Mouse (Mus musculus) Patski (cell line): Measurements from ENCODE around the gene Sept12. TPM values are rescaled to one million over a fixed set of nuclear protein-coding genes. Genes with fewer than 3 reads are reported as not detected.

ENCODE experiments used
- ATAC-seq: fragments of 100-300 bp; one replicate; pipeline ENCODE4 v1.8.0; 2021
- CTCF ChIA-PET: fragments of 350-600 bp; sonication (Branson Sonifier 250); formaldehyde crosslinking; loops from one replicate; lab custom pipeline; 2022; ENCODE audit warnings: inconsistent platforms; lab: Charles Lee
- POLR2A ChIA-PET: fragments of 350-600 bp; sonication (Branson Sonifier 250); formaldehyde crosslinking; loops from one replicate; lab custom pipeline; 2022; ENCODE audit warnings: antibody characterized with exemption, inconsistent platforms; lab: Charles Lee
- DNase-seq: peaks from one replicate; pipeline ENCODE4 v3.0.0-alpha.2; 2011; ENCODE audit warnings: low read depth, low spot score
- H3K27me3 ChIP-seq: fragments of 371-371 bp; one replicate; pipeline ENCODE4 v1.5.1; 2021
- CTCF ChIP-seq: fragments of 100-300 bp; IDR thresholded peaks from one replicate; pipeline ENCODE4 v1.5.1; 2021
- in situ Hi-C: fragments of 300-500 bp; cut with MboI; formaldehyde crosslinking; loops from 3 replicates; pipeline ENCODE4 v1.11.1; 2018; ENCODE audit warnings: low pct_unique_long_range_greater_than_20kb, mixed read lengths
- polyA plus RNA-seq: library from polyadenylated mRNA; unstranded; gene quantifications from one replicate; pipeline ENCODE4 v1.2.3, GENCODE M21; 2021

The Sept12 gene
- polyA plus RNA-seq, 1 experiment from 2014 or later = 0.09 TPM

DNA sequence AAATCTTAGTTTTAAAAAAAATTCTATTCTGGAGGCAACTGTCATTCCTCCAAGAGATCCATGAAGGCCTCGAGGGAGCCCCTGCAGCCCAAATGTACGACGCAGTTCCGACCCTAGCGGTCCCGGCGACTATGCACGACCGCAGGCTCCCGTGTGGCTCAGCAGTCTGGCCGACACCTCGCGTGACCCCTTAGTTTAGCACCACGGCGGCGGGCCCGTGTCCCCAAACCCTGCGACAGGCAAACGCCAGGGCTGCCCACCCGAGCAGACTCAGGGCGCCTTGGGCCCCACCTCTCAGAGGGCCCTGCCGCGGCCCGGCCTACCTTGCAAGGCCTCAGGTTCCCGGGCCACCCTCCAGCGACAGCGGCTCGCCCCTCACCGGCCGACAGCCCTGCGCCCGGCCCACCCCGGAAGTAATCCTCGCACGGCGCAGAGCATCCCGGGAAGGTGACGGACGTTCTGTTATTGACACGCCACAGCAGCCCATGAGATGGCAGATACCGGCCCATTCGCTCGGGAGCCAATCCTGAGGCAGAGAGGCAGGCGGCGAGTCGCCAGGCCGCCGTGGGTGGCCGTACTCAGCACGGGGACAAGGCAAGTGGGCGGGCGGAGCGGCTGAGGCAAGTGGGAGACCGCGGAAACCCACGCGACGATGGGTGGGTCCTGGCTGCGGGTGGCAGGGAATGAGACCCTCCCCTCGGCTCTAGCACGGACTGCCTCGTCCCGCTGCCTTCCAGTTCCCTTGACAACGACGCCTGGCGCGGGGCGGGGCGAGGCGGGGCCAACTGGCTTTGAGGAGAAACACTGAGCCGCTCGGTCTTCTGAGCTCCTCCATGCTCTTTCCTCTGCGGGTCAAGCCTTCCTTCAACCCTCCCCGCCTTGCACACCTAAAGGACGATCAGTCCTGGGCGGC, 33.6 kb downstream of the Sept12 start, which contains the start of gene Anks3:
Gene Anks3, minus strand, starts transcription at position 409 of the 913 bp plus-strand sequence.
- no peaks in the 10 kb centered on the region for H3K27me3 ChIP-seq
- in situ Hi-C loops = no loop called here
- CTCF ChIA-PET = interaction anchor here (1.0 kb wide), 1 partner anchor 20 kb away, joined by 3 read pairs; no protein-coding TSS in a partner anchor
- POLR2A ChIA-PET = interaction anchor here (0.6 kb wide), 1 partner anchor 7 kb away, joined by 3 read pairs; no protein-coding TSS in a partner anchor
- TF ChIP-seq CTCF = no peak
- ATAC-seq = peak; percentile 97
- peak; percentile 78 for DNase-seq

DNA sequence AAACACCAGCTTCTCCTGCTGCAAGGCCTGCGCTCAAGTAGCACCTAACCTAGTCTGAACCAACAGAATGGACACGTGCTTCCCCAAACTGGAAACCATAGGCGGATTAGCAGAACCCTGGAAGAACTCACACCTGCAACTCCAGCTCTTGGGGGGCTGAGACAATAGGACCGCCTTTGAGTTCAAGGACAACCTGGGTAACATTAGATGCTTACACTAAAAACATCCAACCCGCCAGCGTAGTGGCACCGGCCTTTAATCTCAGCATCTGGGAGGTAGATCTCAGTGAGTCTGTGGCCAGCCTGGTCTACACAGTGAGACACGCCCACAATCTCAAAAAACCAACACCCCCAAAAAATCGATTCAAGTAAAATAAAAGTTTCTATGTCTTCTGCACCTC, 34.3 kb downstream of the Sept12 start:
- POLR2A ChIA-PET = no interaction called here
- TF ChIP-seq CTCF = no peak
- in situ Hi-C loops = no loop called here
- CTCF ChIA-PET = interaction anchor here (1.0 kb wide), 1 partner anchor 19 kb away, joined by 3 read pairs; no protein-coding TSS in a partner anchor
- ATAC-seq = no peak
- H3K27me3 ChIP-seq = no peaks in the 10 kb centered on the region
- DNase-seq = no peak

DNA sequence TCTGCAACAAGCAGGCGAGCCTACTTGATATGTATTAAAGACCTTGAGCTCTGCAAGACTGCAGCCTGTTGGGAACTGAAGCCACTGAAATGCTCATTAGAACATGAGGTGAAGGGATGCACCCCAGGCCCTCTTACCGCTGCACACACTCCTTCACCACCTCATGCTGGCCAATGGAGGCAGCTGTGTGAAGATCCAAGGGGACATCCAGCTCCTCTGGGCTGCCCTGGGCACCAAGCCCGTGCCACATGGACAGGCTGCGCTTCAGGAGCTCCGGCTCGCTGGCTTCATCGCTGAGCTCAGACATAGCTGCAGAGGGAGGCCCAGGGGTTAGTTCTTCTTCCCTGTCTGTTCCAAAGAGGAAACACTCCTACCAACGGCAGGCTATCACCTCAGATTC, 37.4 kb downstream of the Sept12 start:
- ATAC-seq = no peak
- DNase-seq = no peak
- in situ Hi-C loops = no loop called here
- no peaks in the 10 kb centered on the region for H3K27me3 ChIP-seq
- CTCF ChIA-PET = no interaction called here
- POLR2A ChIA-PET = interaction anchor here (0.8 to 1.1 kb wide), 2 partner anchors 18 to 69 kb away, joined by 3 read pairs; no protein-coding TSS in a partner anchor
- TF ChIP-seq CTCF = no peak

DNA sequence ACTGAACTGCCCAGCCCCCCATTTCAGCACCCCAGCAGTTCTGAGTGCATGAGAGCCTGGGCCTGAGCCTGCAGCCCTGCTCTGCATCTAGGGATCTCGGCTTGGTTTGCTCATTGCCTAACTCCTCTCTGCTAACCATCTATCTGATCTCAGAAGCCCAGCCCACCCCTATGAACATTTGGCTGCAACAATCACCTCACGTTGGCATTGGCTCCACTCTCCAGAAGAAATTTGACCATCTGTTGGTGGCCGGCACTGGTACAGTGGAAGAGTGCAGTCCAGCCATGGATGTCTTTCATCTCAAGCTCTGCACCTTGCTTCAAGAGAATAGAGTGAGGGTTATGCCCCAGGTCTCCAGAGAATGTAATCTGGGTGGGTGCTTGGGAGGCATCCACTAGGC, 40.2 kb downstream of the Sept12 start:
- no peak for DNase-seq
- POLR2A ChIA-PET = interaction anchor here (1.7 kb wide), 1 partner anchor 16 kb away, joined by 5 read pairs; no protein-coding TSS in a partner anchor
- CTCF ChIA-PET = interaction anchor here (0.9 kb wide), 1 partner anchor 79 kb away, joined by 3 read pairs; no protein-coding TSS in a partner anchor
- H3K27me3 ChIP-seq = no peaks in the 10 kb centered on the region
- in situ Hi-C loops = no loop called here
- no peak for TF ChIP-seq CTCF
- no peak for ATAC-seq

DNA sequence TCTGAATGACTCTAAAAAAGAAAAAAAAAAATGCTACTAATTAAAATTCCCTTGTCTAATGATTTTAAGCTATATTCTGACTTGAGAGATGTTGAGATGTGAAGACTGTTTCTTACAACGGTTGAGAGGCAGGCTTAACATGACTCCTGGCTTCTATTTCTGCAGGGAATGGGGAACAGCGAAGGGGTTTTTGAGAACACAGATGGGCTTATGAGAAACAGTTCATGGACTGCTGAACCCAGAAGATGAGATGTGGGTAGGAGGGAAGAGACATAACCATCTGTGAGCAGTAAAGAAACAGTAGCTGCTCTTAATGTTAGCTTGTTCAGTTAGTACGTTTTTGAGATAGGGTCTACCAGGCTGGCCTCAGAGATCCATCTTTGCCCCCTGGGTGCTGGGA, 41.0 kb downstream of the Sept12 start:
- ATAC-seq (no peak), DNase-seq (no peak)
- CTCF ChIA-PET = interaction anchor here (0.9 kb wide), 1 partner anchor 80 kb away, joined by 3 read pairs; no protein-coding TSS in a partner anchor
- TF ChIP-seq CTCF = no peak
- in situ Hi-C loops = no loop called here
- POLR2A ChIA-PET = interaction anchor here (0.6 to 1.7 kb wide), 2 partner anchors 8 to 15 kb away, joined by 3 to 5 read pairs; no protein-coding TSS in a partner anchor
- H3K27me3 ChIP-seq = no peaks in the 10 kb centered on the region

DNA sequence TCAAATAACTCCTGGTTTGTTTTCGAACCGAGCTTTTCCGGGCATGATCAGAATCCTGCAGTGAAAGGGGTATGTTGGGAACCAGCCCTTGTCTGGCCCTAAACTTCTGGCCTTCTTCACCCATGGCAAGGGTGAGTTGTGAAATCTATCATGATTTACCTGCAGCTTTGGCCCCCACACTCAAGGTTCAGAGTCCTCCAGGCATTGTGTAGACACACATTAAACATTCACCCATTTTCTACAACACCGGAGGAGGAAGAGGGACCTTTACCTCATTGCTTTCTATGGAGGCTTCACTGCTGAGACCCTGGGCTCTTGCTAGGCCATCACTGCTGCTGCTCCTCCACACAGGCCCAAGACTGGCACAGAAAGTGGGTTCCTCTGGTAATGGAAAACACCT, 50.3 kb downstream of the Sept12 start:
- no peak for TF ChIP-seq CTCF
- ChIA-PET POLR2A (no interaction called here), CTCF (no interaction called here)
- in situ Hi-C loops = no loop called here
- DNase-seq (no peak), ATAC-seq (no peak)
- H3K27me3 ChIP-seq = no peaks in the 10 kb centered on the region

DNA sequence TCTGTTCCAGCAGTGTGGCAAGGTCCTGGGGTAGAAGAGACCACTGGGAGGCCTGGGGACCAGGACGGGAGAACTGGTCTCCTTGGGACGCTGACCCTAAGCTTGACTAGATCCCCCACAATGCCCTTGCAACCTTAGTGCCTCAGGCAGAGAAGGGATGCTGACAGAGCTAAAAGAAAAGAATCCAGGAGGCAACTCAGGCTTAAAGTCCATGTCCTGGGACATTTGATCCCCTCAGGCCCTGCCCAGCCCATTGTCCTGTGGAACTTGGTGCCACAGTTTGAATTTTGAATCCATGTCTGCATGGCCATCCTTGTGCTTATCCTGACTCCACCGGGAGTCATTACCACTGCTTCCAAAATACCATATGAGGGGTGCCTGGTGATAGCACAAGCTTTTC, 51.5 kb downstream of the Sept12 start:
- TF ChIP-seq CTCF = no peak
- ChIA-PET CTCF (no interaction called here), POLR2A (no interaction called here)
- DNase-seq (no peak), ATAC-seq (no peak)
- in situ Hi-C loops = no loop called here
- H3K27me3 ChIP-seq = no peaks in the 10 kb centered on the region

DNA sequence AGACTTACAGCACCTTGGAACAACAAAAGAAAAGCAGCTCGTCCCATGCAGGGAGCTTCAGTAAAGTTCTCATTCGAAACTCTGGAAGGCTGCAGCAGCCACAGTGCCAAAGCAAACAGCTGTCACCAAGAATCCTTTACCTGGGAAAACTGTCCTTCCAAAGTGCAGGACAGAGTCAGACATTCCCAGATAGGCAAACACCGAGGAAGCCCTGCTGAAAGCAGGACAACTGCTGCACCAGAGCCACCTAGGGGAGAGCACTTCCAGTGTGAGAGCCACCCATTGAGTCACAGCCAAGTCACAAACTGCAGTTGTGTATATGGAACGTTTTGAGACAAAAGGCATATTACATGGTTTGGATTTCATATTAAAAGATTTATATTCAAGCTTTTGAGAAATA, 52.2 kb downstream of the Sept12 start:
- POLR2A ChIA-PET = no interaction called here
- in situ Hi-C loops = no loop called here
- DNase-seq (no peak), ATAC-seq (no peak)
- H3K27me3 ChIP-seq = no peaks in the 10 kb centered on the region
- CTCF ChIA-PET = interaction anchor here (1.5 kb wide), 1 partner anchor 12 kb away, joined by 3 read pairs; no protein-coding TSS in a partner anchor
- no peak for TF ChIP-seq CTCF

DNA sequence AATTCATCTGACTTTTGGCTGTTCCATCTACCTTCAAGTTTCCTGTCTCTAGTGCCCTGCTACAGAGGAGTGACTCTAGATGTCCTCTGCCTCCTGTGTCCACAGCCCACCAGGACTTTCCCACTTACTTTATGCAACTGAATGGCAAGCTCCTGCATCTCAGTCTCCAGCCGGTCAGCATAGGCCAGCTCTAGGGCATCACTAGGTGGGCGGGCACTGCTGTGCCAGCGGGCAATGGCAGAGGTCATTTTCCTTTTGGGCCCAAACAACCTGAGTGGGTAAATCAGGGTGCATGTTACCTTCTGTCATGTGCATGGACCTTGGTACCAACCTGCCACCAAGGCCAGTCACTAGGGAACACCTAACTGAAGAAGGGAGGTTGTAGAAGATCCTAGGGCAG, 54.2 kb downstream of the Sept12 start:
- no peak for DNase-seq
- TF ChIP-seq CTCF = no peak
- CTCF ChIA-PET = interaction anchor here (0.6 to 1.7 kb wide), 2 partner anchors 20 to 29 kb away, joined by 3 read pairs; no protein-coding TSS in a partner anchor
- POLR2A ChIA-PET = no interaction called here
- ATAC-seq = no peak
- in situ Hi-C loops = no loop called here
- no peaks in the 10 kb centered on the region for H3K27me3 ChIP-seq

DNA sequence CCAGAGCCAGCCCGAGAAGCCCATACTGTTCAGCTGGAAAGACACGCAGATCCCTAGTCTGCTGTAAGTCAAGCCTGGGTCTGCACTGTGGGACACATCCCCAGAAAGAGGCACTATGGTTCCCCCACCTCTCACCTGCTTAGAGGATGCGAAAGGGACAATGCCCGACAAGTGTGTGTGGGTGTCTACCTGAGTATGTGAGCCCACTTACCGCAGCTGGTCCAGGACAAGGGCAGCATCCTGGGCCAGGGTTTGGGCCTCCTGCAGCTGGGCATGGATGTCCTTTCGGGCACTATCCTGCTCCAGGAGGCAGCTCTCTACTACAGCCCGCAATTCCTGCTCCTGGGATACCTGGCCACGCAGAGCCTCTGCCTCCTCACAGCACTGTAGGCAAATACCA, 54.8 kb downstream of the Sept12 start:
- no peak for TF ChIP-seq CTCF
- H3K27me3 ChIP-seq = no peaks in the 10 kb centered on the region
- CTCF ChIA-PET = interaction anchor here (0.6 kb wide), 1 partner anchor 29 kb away, joined by 3 read pairs; no protein-coding TSS in a partner anchor
- ATAC-seq (no peak), DNase-seq (no peak)
- POLR2A ChIA-PET = interaction anchor here (1.8 kb wide), 2 partner anchors 14 to 17 kb away, joined by 3 to 5 read pairs; no protein-coding TSS in a partner anchor
- in situ Hi-C loops = no loop called here

DNA sequence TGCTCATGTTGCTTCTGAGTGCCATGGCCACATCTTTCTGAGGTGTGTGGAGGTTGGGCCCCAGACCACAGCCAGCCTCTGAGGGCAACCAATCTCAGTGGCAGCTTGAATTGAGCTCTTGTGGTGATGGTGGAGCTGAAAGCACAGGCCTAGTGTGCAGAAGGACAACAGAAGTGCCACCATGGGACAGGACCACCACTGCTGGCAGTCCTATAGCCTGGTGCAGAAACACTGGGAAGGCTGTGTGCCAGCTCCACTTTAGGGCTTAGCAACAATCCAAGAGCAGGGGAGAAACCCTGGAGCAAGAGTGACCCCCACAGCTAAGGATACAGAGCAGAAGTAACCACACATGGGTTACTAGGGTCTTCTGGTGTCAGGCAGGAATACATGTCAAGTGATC, 56.6 kb downstream of the Sept12 start:
- in situ Hi-C loops = no loop called here
- POLR2A ChIA-PET = interaction anchor here (1.8 kb wide), 1 partner anchor 16 kb away, joined by 5 read pairs; no protein-coding TSS in a partner anchor
- TF ChIP-seq CTCF = no peak
- DNase-seq (no peak), ATAC-seq (no peak)
- CTCF ChIA-PET = no interaction called here
- H3K27me3 ChIP-seq = no peaks in the 10 kb centered on the region
